Mouse (Mus musculus): ENCODE measurements around the gene Ssbp3. TPM values are rescaled to one million over a fixed set of nuclear protein-coding genes. Genes with fewer than 3 reads are reported as not detected.

Gene Ssbp3
- total and polyA plus RNA-seq, 3 experiments = 30.5 to 242 (median 116) TPM

- no peak overlapping the region for H3K27ac ChIP-seq (ENCODE audit: control insufficient read depth, low read depth, low read length)
- H3K36me3 ChIP-seq (ENCODE audit: control insufficient read depth in 1 of 2, insufficient read depth in 2 of 2, low read length in 2 of 2) = no peaks in the 10 kb centered on the region
- H3K9ac ChIP-seq (ENCODE audit: control insufficient read depth, low read depth, low read length, poor library complexity, severe bottlenecking) = no peak overlapping the region
- H3K9me3 ChIP-seq (replicated peaks; ENCODE audit: insufficient read depth, low read length) = no peaks in the 10 kb centered on the region
- DNase-seq (ENCODE audit: low read depth, low spot score) = no peak
- peaks cover 0 to 3% of the 10 kb centered on the region in 2 experiments; a peak in 3 of 4 replicates for H3K27me3 ChIP-seq (ENCODE audit: control insufficient read depth in 1 of 2, insufficient read depth in 2 of 2, low read length in 2 of 2)
- TF ChIP-seq USF2 (IDR thresholded peaks at IDR 0.05; ENCODE audit: borderline replicate concordance in 1 of 2, insufficient read depth in 1 of 2, low read depth in 1 of 2, low read length in 2 of 2) (no peak), EP300 (IDR thresholded peaks at IDR 0.05; ENCODE audit: low read depth in 1 of 2, low read length in 2 of 2) (no peak), SIN3A (IDR thresholded peaks at IDR 0.05; ENCODE audit: low read length) (no peak), HCFC1 (IDR thresholded peaks at IDR 0.05; ENCODE audit: low read depth, low read length) (no peak), NRF1 (IDR thresholded peaks at IDR 0.05; ENCODE audit: insufficient read depth, low read depth, low read length, poor library complexity, severe bottlenecking) (no peak), POLR2A (IDR thresholded peaks at IDR 0.05; ENCODE audit: control insufficient read depth in 1 of 2, insufficient read depth in 1 of 2, low read depth in 1 of 2, low read length in 2 of 2, poor library complexity in 1 of 2) (no peak), ETS1 (IDR thresholded peaks at IDR 0.05; ENCODE audit: low read depth, low read length) (no peak), KAT2A (conservative IDR thresholded peaks at IDR 0.05; ENCODE audit: low read depth, low read length) (no peak), JUND (IDR thresholded peaks at IDR 0.05; ENCODE audit: low read depth, low read length) (no peak), ZC3H11A (IDR thresholded peaks at IDR 0.05; ENCODE audit: low read depth, low read length) (no peak), ZKSCAN1 (IDR thresholded peaks at IDR 0.05; ENCODE audit: low read depth, low read length) (no peak), MYB (IDR thresholded peaks at IDR 0.05; ENCODE audit: low read depth, low read length) (no peak), CHD1 (IDR thresholded peaks at IDR 0.05; ENCODE audit: low read depth, low read length) (no peak), TBP (IDR thresholded peaks at IDR 0.05; ENCODE audit: low read depth, low read length) (no peak), RAD21 (IDR thresholded peaks at IDR 0.05; ENCODE audit: low read depth, low read length) (no peak), UBTF (IDR thresholded peaks at IDR 0.05; ENCODE audit: borderline replicate concordance, insufficient read depth, low read depth, low read length) (no peak), TAL1 (IDR thresholded peaks at IDR 0.05; ENCODE audit: low read length) (no peak), ZNF384 (IDR thresholded peaks at IDR 0.05; ENCODE audit: low read depth, low read length) (no peak), USF1 (IDR thresholded peaks at IDR 0.05; ENCODE audit: low read depth, low read length) (no peak)
- peaks cover 0 to under 1% of the 10 kb centered on the region in 2 experiments; a peak in 2 of 4 replicates for H3K4me1 ChIP-seq (ENCODE audit: control insufficient read depth in 1 of 2, insufficient read depth in 2 of 2, low read length in 2 of 2)
- H3K79me2 ChIP-seq (ENCODE audit: control insufficient read depth, insufficient read depth, low read length, poor library complexity) = no peaks in the 10 kb centered on the region
- H3K4me3 ChIP-seq (ENCODE audit: control insufficient read depth in 1 of 2, insufficient read depth in 1 of 2, low read depth in 2 of 2, low read length in 2 of 2) = no peak overlapping the region
Measured at GRCm38 (mm10) chr4:106896086-106896485, 14.4 kb upstream of the Ssbp3 start.

- no peak for TF ChIP-seq MXI1 (IDR thresholded peaks at IDR 0.05; ENCODE audit: low read depth, low read length)
- TF ChIP-seq SIN3A (IDR thresholded peaks at IDR 0.05; ENCODE audit: low read length) = no peak
- TF ChIP-seq TCF12 (IDR thresholded peaks at IDR 0.05; ENCODE audit: low read depth, low read length) = no peak
- no peak for TF ChIP-seq NELFE (IDR thresholded peaks at IDR 0.05; ENCODE audit: low read depth, low read length)
- no peak for TF ChIP-seq CTCF (IDR thresholded peaks at IDR 0.05 in 2 of 3, conservative IDR thresholded peaks at IDR 0.05 in 1 of 3; ENCODE audit: control insufficient read depth in 1 of 3, insufficient read depth in 1 of 3, low read depth in 2 of 3, low read length in 3 of 3, poor library complexity in 1 of 3, severe bottlenecking in 1 of 3)
- no peak for TF ChIP-seq USF1 (IDR thresholded peaks at IDR 0.05; ENCODE audit: low read depth, low read length)
- TF ChIP-seq UBTF (IDR thresholded peaks at IDR 0.05; ENCODE audit: borderline replicate concordance, insufficient read depth, low read depth, low read length) = no peak
- no peak for TF ChIP-seq MEF2A (IDR thresholded peaks at IDR 0.05; ENCODE audit: extremely low read depth, insufficient replicate concordance, low read depth, low read length, poor library complexity, severe bottlenecking)
- no peak for TF ChIP-seq ETS1 (IDR thresholded peaks at IDR 0.05; ENCODE audit: low read depth, low read length)
- no peak for TF ChIP-seq CHD1 (IDR thresholded peaks at IDR 0.05; ENCODE audit: low read depth, low read length)
- TF ChIP-seq SMC3 (IDR thresholded peaks at IDR 0.05; ENCODE audit: low read depth, low read length) = no peak
- no peak for TF ChIP-seq POLR2AphosphoS5 (IDR thresholded peaks at IDR 0.05; ENCODE audit: borderline replicate concordance, low read depth, low read length)
- no peak for TF ChIP-seq RAD21 (IDR thresholded peaks at IDR 0.05; ENCODE audit: low read depth, low read length)
- Histone ChIP-seq H3K27ac (ENCODE audit: control insufficient read depth, low read depth, low read length) (no peak overlapping the region), H3K4me3 (ENCODE audit: control insufficient read depth in 1 of 2, insufficient read depth in 1 of 2, low read depth in 2 of 2, low read length in 2 of 2) (no peak overlapping the region), H3K36me3 (ENCODE audit: control insufficient read depth in 1 of 2, insufficient read depth in 2 of 2, low read length in 2 of 2) (peaks cover 0 to 9% of the 10 kb centered on the region in 2 experiments; a peak in 2 of 4 replicates), H3K9ac (ENCODE audit: control insufficient read depth, low read depth, low read length, poor library complexity, severe bottlenecking) (no peak overlapping the region), H3K9me3 (replicated peaks; ENCODE audit: insufficient read depth, low read length) (no peaks in the 10 kb centered on the region), H3K27me3 (ENCODE audit: control insufficient read depth in 1 of 2, insufficient read depth in 2 of 2, low read length in 2 of 2) (peaks cover 0 to 3% of the 10 kb centered on the region in 2 experiments; a peak in 3 of 4 replicates), H3K4me1 (ENCODE audit: control insufficient read depth in 1 of 2, insufficient read depth in 2 of 2, low read length in 2 of 2) (peaks cover 5 to 16% of the 10 kb centered on the region in 2 experiments), H3K79me2 (ENCODE audit: control insufficient read depth, insufficient read depth, low read length, poor library complexity) (no peaks in the 10 kb centered on the region)
- no peak for DNase-seq (ENCODE audit: low read depth, low spot score)
Measured at GRCm38 (mm10) chr4:106898923-106899322, 11.6 kb upstream of the Ssbp3 start.

All from MEL (cell line).